Mouse (Mus musculus) ovary, adult 2 months (tissue): Measurements from ENCODE around the gene Wnt2. TPM values are rescaled to one million over a fixed set of nuclear protein-coding genes. Genes with fewer than 3 reads are reported as not detected.

ENCODE experiments used
- polyA plus RNA-seq: library from polyadenylated mRNA; depleted of rRNA; stranded (reverse); fragments of >200 nt; gene quantifications from 2 replicates; pipeline ENCODE4 v1.2.3, GENCODE M21; 2012; rRNA removed

Wnt2 gene
- polyA plus RNA-seq: 0.45 and 0.75 TPM in 2 replicates

DNA sequence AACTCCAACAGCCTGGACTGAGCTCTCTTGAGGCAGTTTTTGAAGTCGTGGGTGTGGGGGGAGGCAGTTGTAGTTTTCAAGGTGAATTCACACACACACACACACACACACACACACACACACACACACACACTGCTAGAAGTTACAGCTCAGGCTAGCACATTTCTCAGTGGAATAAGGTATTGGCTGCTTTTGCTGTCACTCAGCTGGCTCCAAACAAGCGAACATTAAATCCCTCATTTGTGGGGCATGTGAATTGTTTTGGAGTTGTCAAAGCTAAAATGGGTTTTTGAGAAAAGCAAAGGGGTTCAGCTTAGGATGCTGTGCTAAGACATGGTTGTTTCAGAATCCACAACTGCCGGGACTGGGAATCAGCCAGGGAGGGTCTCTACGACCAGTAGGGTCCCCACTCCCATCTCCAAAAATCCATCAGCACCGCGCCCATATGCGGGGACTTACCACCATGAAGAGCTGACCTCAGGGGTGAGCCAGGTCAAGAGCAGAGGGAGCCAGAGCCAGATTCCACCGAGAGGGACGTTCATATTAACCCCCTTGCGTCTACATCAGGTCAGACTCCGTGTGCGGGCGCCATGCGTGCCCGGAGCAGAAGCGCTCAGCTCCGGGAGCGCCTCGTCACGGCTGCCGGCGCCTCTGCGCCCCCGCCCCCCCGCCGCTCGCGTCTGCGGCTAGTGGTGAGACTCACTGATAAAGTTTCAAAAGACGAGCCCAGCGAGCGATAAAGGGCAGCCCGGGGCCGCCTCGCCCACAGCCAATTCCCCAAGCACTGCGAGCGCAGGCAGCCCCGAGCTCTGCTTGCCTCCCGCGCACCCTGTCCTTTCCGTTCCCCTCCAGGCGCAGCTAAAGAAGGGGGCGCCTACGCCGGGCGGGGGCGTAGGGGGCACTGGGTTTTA, at the start of gene Wnt2:
Wnt2 (minus strand) TSS at position 840 of the 911 bp plus-strand sequence.

Other genes starting within 250 kb of the Wnt2 start
- 0.13 and 0.17 TPM in 2 replicates for gene Asz1, start 78.5 kb upstream of the Wnt2 start, polyA plus RNA-seq
- gene Cftr, start 140.1 kb upstream of the Wnt2 start, polyA plus RNA-seq: 0.96 and 1.1 TPM in 2 replicates